Mouse (Mus musculus) neural tube, embryonic 15.5 days (tissue): ENCODE measurements at regions not wholly inside any gene's neighbourhood (a gene's known extent, or its start where the extent isn't known, plus 50 kb on each side); places are given as distances from the start of the nearest gene placed in this dataset.

Experiments
- ATAC-seq: fragments of 200-750 bp; cut with Nextera tagmentation; 2 replicates; pipeline ENCODE4 v1.8.0; 2017; ENCODE audit warnings: mild to moderate bottlenecking, moderate TSS enrichment, moderate library complexity; ENCODE audit not compliant: low FRiP score
- H3K27ac ChIP-seq: fragments of 300-500 bp; sonication (generic); replicated peaks from 2 replicates; pipeline ENCODE4 v1.5.1; 2015; ENCODE audit warnings: mild to moderate bottlenecking, inconsistent platforms
- H3K27me3 ChIP-seq: fragments of 300-500 bp; sonication (generic); replicated peaks from 2 replicates; pipeline ENCODE4 v1.6.1; 2015; ENCODE audit warnings: inconsistent platforms
- H3K36me3 ChIP-seq: fragments of 300-500 bp; sonication (generic); 2 replicates; pipeline ENCODE4 v1.6.1; 2015; ENCODE audit warnings: inconsistent platforms
- H3K4me1 ChIP-seq: fragments of 300-500 bp; sonication (generic); 2 replicates; pipeline ENCODE4 v1.6.1; 2015; ENCODE audit warnings: inconsistent platforms
- H3K4me2 ChIP-seq: fragments of 300-500 bp; sonication (generic); 2 replicates; pipeline ENCODE4 v1.6.1; 2015; ENCODE audit warnings: inconsistent platforms, mild to moderate bottlenecking, moderate library complexity
- H3K4me3 ChIP-seq: fragments of 300-500 bp; sonication (generic); replicated peaks from 2 replicates; pipeline ENCODE4 v1.5.1; 2015; ENCODE audit warnings: mild to moderate bottlenecking, inconsistent platforms
- H3K9ac ChIP-seq: fragments of 300-500 bp; sonication (generic); replicated peaks from 2 replicates; pipeline ENCODE4 v1.6.1; 2015; ENCODE audit warnings: mild to moderate bottlenecking, inconsistent platforms
- H3K9me3 ChIP-seq: fragments of 300-500 bp; sonication (generic); replicated peaks from 2 replicates; pipeline ENCODE4 v1.6.1; 2016; ENCODE audit warnings: inconsistent platforms
- WGBS: fragments of 180-500 bp; shearing (Covaris S2); methylation state at CpG from one replicate; pipeline ENCODE4 v1.1.7; 2015; ENCODE audit warnings: mixed read lengths; 5-methylcytosine and 5-hydroxymethylcytosine counted together

DNA sequence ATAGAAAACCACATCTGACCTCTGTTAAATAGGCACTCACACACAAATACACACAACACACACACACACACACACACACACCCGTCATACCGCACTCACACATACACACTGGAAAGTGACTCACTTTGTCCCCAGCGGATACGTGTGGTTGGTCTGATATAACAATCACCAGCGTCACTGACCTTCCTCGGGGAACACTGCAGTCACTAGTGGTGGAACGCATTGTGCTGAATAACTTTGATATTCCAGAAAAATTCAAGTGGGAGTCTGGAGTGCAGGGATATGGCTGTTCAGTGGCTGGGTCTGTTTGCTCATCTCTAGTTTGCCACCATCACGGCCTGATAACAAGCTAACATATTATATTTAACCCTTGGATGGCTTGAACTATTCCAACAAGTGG, 249.7 kb upstream of the Gpc5 start:
- 81% methylated on average over 8 of the region's 8 CpGs for WGBS
- no peak for ATAC-seq
- Histone ChIP-seq H3K4me2 (no peak overlapping the region), H3K9ac (no peak overlapping the region), H3K36me3 (no peaks in the 10 kb centered on the region), H3K4me1 (peaks cover 6% of the 10 kb centered on the region; the same call in 1 of the 2 replicates), H3K9me3 (no peaks in the 10 kb centered on the region), H3K27me3 (no peaks in the 10 kb centered on the region), H3K27ac (no peak overlapping the region), H3K4me3 (no peak overlapping the region)

- ATAC-seq: no peak
- no peak overlapping the region for H3K4me3 ChIP-seq
- no peaks in the 10 kb centered on the region for H3K36me3 ChIP-seq
- no peaks in the 10 kb centered on the region for H3K4me1 ChIP-seq
- no peaks in the 10 kb centered on the region for H3K27me3 ChIP-seq
- H3K4me2 ChIP-seq: no peak overlapping the region
- no peak overlapping the region for H3K9ac ChIP-seq
- no peaks in the 10 kb centered on the region for H3K9me3 ChIP-seq
- H3K27ac ChIP-seq: no peak overlapping the region
- WGBS: 32% methylated on average over 6 of the region's 6 CpGs
These were observed 248.8 kb upstream of the Gpc5 start for GRCm38 (mm10) chr14:114843105-114843743.

GRCm38 (mm10) chr14:114854324-114855054, 237.5 kb upstream of the Gpc5 start:
- H3K27ac ChIP-seq: no peak overlapping the region
- H3K4me3 ChIP-seq: no peak overlapping the region
- H3K27me3 ChIP-seq: no peaks in the 10 kb centered on the region
- peaks cover 6% of the 10 kb centered on the region for H3K4me1 ChIP-seq
- ATAC-seq: peak; percentile 75; the same call in 1 of the 2 replicates
- no peaks in the 10 kb centered on the region for H3K9me3 ChIP-seq
- H3K9ac ChIP-seq: no peak overlapping the region
- no peaks in the 10 kb centered on the region for H3K36me3 ChIP-seq
- peak overlapping the region; percentile 21; the same call in 1 of the 2 replicates for H3K4me2 ChIP-seq
- 22% methylated on average over 9 of the region's 9 CpGs for WGBS

- Histone ChIP-seq H3K9ac (no peak overlapping the region), H3K27me3 (no peaks in the 10 kb centered on the region), H3K4me3 (no peak overlapping the region), H3K4me1 (peaks cover 6% of the 10 kb centered on the region), H3K27ac (no peak overlapping the region), H3K36me3 (no peaks in the 10 kb centered on the region), H3K4me2 (peak overlapping the region; percentile 21; the same call in 1 of the 2 replicates), H3K9me3 (no peaks in the 10 kb centered on the region)
- 0 out of 2 replicates have a peak, but pooled peaks have one; percentile 16 for ATAC-seq
- WGBS: 9% methylated on average over 12 of the region's 12 CpGs
These were observed 236.8 kb upstream of the Gpc5 start for GRCm38 (mm10) chr14:114855055-114855740.

- ATAC-seq: no peak
- WGBS: 20% methylated on average over 3 of the region's 3 CpGs
- Histone ChIP-seq H3K9ac (no peak overlapping the region), H3K27ac (no peak overlapping the region), H3K27me3 (no peaks in the 10 kb centered on the region), H3K4me2 (no peak overlapping the region), H3K4me1 (peaks cover 6% of the 10 kb centered on the region), H3K36me3 (no peaks in the 10 kb centered on the region), H3K4me3 (no peak overlapping the region), H3K9me3 (no peaks in the 10 kb centered on the region)
These were observed 236.3 kb upstream of the Gpc5 start for GRCm38 (mm10) chr14:114855746-114856145.

- no peaks in the 10 kb centered on the region for H3K36me3 ChIP-seq
- H3K4me2 ChIP-seq: peak overlapping the region; percentile 19; the same call in 1 of the 2 replicates
- H3K4me3 ChIP-seq: no peak overlapping the region
- no peak overlapping the region for H3K9ac ChIP-seq
- WGBS: 13% methylated on average over 18 of the region's 18 CpGs
- peaks cover 6% of the 10 kb centered on the region for H3K4me1 ChIP-seq
- ATAC-seq: no peak
- H3K27ac ChIP-seq: no peak overlapping the region
- no peaks in the 10 kb centered on the region for H3K27me3 ChIP-seq
- H3K9me3 ChIP-seq: no peaks in the 10 kb centered on the region
These were observed 235.6 kb upstream of the Gpc5 start for GRCm38 (mm10) chr14:114856243-114857031.

DNA sequence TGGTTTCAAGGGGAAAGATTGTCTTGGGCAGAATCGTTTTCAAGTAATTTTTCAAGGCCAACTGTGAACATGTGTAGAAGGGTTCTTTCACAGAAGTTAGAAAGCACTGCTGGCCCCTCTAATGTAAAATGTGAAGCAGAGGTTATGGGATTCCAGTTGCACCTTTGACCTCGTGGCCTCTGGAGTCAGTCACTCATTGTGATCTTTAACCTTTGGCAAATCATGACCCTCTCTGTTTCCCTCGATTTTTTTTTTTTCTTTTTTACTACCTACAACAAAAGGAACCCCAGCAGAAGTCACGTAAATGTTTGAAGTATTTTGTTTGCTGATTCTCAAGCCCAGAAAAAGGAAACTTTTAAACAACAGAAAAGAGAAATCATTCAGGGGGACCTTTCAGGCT, 234.8 kb upstream of the Gpc5 start:
- Histone ChIP-seq H3K27ac (no peak overlapping the region), H3K4me3 (no peak overlapping the region), H3K9ac (no peak overlapping the region), H3K27me3 (no peaks in the 10 kb centered on the region), H3K4me2 (no peak overlapping the region), H3K4me1 (peaks cover 6% of the 10 kb centered on the region), H3K36me3 (no peaks in the 10 kb centered on the region), H3K9me3 (no peaks in the 10 kb centered on the region)
- no peak for ATAC-seq
- WGBS: 12% methylated on average over 4 of the region's 4 CpGs

- no peak overlapping the region for H3K9ac ChIP-seq
- peaks cover 6% of the 10 kb centered on the region for H3K4me1 ChIP-seq
- no peak for ATAC-seq
- no peaks in the 10 kb centered on the region for H3K36me3 ChIP-seq
- H3K27ac ChIP-seq: no peak overlapping the region
- no peaks in the 10 kb centered on the region for H3K9me3 ChIP-seq
- H3K4me3 ChIP-seq: no peak overlapping the region
- no peaks in the 10 kb centered on the region for H3K27me3 ChIP-seq
- WGBS: 11% methylated on average over 7 of the region's 7 CpGs
- no peak overlapping the region for H3K4me2 ChIP-seq
These were observed 234.3 kb upstream of the Gpc5 start for GRCm38 (mm10) chr14:114857689-114858088.

DNA sequence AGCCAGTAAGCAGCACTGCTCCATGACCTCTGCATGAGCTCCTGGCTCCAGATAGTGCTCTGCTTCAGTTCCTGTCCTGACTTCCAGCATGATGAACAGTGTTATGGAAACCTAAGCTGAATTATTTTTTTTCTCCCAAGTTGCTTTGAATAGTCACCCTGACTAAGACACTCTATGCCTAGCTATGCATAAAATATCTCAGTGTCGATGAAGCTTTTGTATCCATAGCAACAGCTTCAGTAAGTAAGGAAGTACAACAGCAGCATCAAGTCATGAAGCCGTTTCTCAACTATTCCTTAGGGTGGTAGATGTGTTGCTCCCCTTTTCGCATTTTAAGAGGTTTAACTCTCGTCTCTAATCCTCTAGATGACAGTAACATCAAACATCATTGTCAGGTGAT, 228.4 kb upstream of the Gpc5 start:
- H3K36me3 ChIP-seq: no peaks in the 10 kb centered on the region
- no peak overlapping the region for H3K9ac ChIP-seq
- 58% methylated on average over 4 of the region's 4 CpGs for whole genome bisulfite sequencing
- no peak overlapping the region for H3K4me2 ChIP-seq
- H3K4me3 ChIP-seq: no peak overlapping the region
- no peak for ATAC-seq
- no peaks in the 10 kb centered on the region for H3K9me3 ChIP-seq
- no peaks in the 10 kb centered on the region for H3K27me3 ChIP-seq
- no peak overlapping the region for H3K27ac ChIP-seq
- H3K4me1 ChIP-seq: no peaks in the 10 kb centered on the region

DNA sequence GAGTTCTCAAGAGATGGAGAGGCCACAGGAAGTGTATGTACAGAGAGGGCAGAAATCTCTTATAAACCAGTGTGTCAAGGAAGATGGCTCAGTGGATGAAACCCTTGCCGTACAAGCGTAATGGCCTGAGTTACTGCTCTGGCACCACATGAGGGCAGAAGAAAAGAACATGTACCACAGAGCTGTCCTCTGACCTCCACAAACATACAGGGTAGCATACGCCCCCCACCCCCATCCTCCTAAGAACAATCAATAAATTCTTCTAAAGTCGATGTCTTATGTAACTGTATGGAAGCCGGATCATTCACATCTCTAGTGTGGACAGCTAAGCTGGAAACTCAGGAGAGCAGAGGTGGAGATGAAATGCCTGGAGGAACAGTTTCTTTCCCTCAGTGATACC, 227.9 kb upstream of the Gpc5 start:
- H3K9me3 ChIP-seq: no peaks in the 10 kb centered on the region
- H3K27me3 ChIP-seq: no peaks in the 10 kb centered on the region
- no peak overlapping the region for H3K4me3 ChIP-seq
- no peak for ATAC-seq
- no peaks in the 10 kb centered on the region for H3K36me3 ChIP-seq
- no peak overlapping the region for H3K4me2 ChIP-seq
- H3K4me1 ChIP-seq: no peaks in the 10 kb centered on the region
- no peak overlapping the region for H3K27ac ChIP-seq
- 96% methylated on average over 5 of the region's 5 CpGs for WGBS
- no peak overlapping the region for H3K9ac ChIP-seq

GRCm38 (mm10) chr14:114869233-114869632, 222.8 kb upstream of the Gpc5 start:
- no peaks in the 10 kb centered on the region for H3K36me3 ChIP-seq
- no peak for ATAC-seq
- H3K27ac ChIP-seq: no peak overlapping the region
- 55% methylated on average over 5 of the region's 5 CpGs for WGBS
- no peaks in the 10 kb centered on the region for H3K4me1 ChIP-seq
- H3K9me3 ChIP-seq: no peaks in the 10 kb centered on the region
- H3K9ac ChIP-seq: no peak overlapping the region
- H3K4me2 ChIP-seq: no peak overlapping the region
- no peak overlapping the region for H3K4me3 ChIP-seq
- no peaks in the 10 kb centered on the region for H3K27me3 ChIP-seq
